Mouse (Mus musculus) intestine, postnatal 0 days (tissue): ENCODE results near the gene Grm2. TPM values are rescaled to one million over a fixed set of nuclear protein-coding genes. Genes with fewer than 3 reads are reported as not detected.

Experiments
- ATAC-seq: fragments of 200-750 bp; cut with Nextera tagmentation; 2 replicates; pipeline ENCODE4 v1.8.0; 2017; ENCODE audit warnings: mild to moderate bottlenecking, moderate TSS enrichment, moderate library complexity
- H3K27ac ChIP-seq: fragments of 300-500 bp; sonication (generic); 2 replicates; pipeline ENCODE4 v1.5.1; 2014; ENCODE audit warnings: mild to moderate bottlenecking, low read depth, low read length, moderate library complexity
- H3K27me3 ChIP-seq: fragments of 300-500 bp; sonication (generic); replicated peaks from 2 replicates; pipeline ENCODE4 v1.6.1; 2014; ENCODE audit warnings: low read length, mixed read lengths; ENCODE audit not compliant: control insufficient read depth, insufficient read depth
- H3K36me3 ChIP-seq: fragments of 300-500 bp; sonication (generic); 2 replicates; pipeline ENCODE4 v1.6.1; 2014; ENCODE audit warnings: mild to moderate bottlenecking, moderate library complexity; ENCODE audit not compliant: control insufficient read depth, insufficient read depth
- H3K4me1 ChIP-seq: fragments of 300-500 bp; sonication (generic); replicated peaks from 2 replicates; pipeline ENCODE4 v1.6.1; 2014; ENCODE audit warnings: antibody characterized with exemption, low read length, mixed read lengths; ENCODE audit not compliant: control insufficient read depth, insufficient read depth
- H3K4me2 ChIP-seq: fragments of 300-500 bp; sonication (generic); replicated peaks from 2 replicates; pipeline ENCODE4 v1.6.1; 2014; ENCODE audit warnings: low read depth, mild to moderate bottlenecking, moderate library complexity
- H3K4me3 ChIP-seq: fragments of 300-500 bp; sonication (generic); 2 replicates; pipeline ENCODE4 v1.5.1; 2014; ENCODE audit warnings: low read depth, low read length
- H3K9ac ChIP-seq: fragments of 300-500 bp; sonication (generic); 2 replicates; pipeline ENCODE4 v1.6.1; 2014; ENCODE audit warnings: mild to moderate bottlenecking, low read depth, low read length
- H3K9me3 ChIP-seq: fragments of 300-500 bp; sonication (generic); 2 replicates; pipeline ENCODE4 v1.6.1; 2016; ENCODE audit warnings: mixed run types; ENCODE audit not compliant: control insufficient read depth
- CTCF ChIP-seq: sonication (generic); IDR thresholded peaks from 2 replicates; pipeline ENCODE4 v1.5.1; 2016; ENCODE audit warnings: low read depth, mild to moderate bottlenecking, control low read depth, antibody characterized with exemption, moderate library complexity
- WGBS: fragments of 180-500 bp; shearing (Covaris S2); extraction: QIAGEN DNeasy Blood & Tissue Kit; methylation state at CpG from one replicate; pipeline ENCODE4 v1.1.7; 2014; 5-methylcytosine and 5-hydroxymethylcytosine counted together
- polyA plus RNA-seq: library from polyadenylated mRNA; unstranded; fragments of >200 nt; fragmentation: Nextera tagmentation; extraction: Ambion mirVana; gene quantifications from 2 replicates; pipeline ENCODE4 v1.2.1, GENCODE M21; 2015

Gene Grm2
- polyA plus RNA-seq, 1 experiment from 2014 or later: not detected

DNA sequence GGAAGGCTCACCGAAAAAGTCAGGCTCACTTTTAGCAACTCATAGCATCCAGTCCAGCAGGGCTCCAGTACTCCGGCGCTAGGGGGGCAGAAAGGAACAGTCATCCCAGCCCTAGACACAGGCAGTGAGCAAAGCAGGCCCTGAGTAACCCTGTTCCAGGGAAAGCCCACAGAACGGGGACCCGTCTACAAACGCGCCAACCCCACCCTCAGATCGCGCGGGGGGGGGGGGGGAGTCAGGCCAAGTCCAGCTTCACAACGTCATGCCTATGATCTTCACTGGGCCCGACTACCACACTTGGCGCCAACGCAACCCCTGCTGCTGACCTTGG, 29.0 kb upstream of the Grm2 start:
- H3K9ac ChIP-seq: peak overlapping the region; percentile 76
- ATAC-seq: no peak
- WGBS: 4% methylated on average over 13 of the region's 14 CpGs
- H3K36me3 ChIP-seq: peaks cover 18% of the 10 kb centered on the region
- H3K4me3 ChIP-seq: peak overlapping the region; percentile 78
- H3K9me3 ChIP-seq: no peaks in the 10 kb centered on the region
- H3K27me3 ChIP-seq: no peaks in the 10 kb centered on the region
- H3K4me2 ChIP-seq: peak overlapping the region; percentile 96
- H3K4me1 ChIP-seq: peaks cover 4% of the 10 kb centered on the region; the same call in 1 of the 2 replicates
- no peak for TF ChIP-seq CTCF
- peak overlapping the region; percentile 74 for H3K27ac ChIP-seq

DNA sequence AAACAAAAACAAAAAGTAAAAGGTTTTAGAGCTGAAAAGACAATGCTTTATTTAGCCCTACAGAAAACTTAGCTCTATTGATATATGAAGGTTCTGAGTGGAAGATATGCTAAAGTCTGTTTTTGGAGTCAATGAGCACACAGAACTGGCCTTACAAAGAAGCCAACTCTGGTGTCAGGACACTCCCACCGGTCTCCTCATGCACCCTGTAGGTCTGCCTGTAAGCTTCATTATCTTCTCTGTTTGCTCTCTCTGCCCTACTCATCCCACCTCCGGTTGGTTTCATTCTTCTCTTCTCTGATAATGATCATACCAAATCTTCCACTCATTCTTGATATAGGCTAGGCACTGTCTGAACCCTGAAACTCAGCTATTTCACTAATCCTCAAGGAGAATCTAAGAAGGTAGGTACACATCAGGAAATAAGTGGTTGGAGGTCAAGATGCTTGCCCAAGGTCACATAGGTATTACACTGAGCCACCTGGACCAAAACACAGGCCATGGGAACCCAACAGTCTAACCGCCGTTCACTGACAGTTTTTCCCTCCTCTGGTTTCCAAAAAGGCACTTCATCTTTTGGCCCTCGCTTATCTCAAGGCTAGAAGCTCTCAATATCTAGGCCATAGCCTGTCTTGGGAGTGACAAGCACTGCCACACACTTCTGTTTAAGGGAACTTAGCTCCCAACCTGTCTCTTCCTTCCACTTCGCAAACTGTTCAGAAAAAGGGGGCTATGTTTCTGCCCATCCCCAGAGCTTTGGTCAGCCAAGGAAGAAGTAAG, 28.4 kb upstream of the Grm2 start:
- Histone ChIP-seq H3K4me3 (peak overlapping the region; percentile 78), H3K4me1 (peaks cover 4% of the 10 kb centered on the region; the same call in 1 of the 2 replicates), H3K9ac (no peak overlapping the region; the same call in 1 of the 2 replicates), H3K9me3 (no peaks in the 10 kb centered on the region), H3K36me3 (peaks cover 24% of the 10 kb centered on the region), H3K27ac (no peak overlapping the region), H3K4me2 (peak overlapping the region; percentile 96), H3K27me3 (no peaks in the 10 kb centered on the region)
- no peak for ATAC-seq
- TF ChIP-seq CTCF: no peak
- WGBS: 67% methylated on average over 6 of the region's 6 CpGs

DNA sequence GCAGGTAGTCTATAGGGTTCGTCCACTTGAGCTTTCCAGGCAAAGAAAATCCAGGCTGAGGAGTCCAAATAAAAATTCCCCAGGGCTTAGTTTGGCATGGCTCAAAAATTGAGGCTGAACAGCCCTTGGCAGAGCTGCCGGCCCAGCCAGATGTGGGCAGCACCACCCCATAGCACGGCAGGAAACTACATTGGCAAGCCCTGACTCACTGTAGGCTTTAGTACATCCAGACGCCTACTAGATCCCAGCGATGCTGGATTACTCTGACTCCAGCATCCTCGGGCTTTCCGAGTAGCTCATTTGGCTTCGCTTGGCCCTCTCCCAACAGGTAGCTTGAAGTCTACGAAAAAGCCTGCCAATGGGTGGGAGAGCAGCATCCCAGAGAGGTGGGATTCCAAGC, 25.1 kb upstream of the Grm2 start:
- TF ChIP-seq CTCF: no peak
- no peak overlapping the region for H3K4me2 ChIP-seq
- WGBS: 90% methylated on average over 9 of the region's 9 CpGs
- no peaks in the 10 kb centered on the region for H3K27me3 ChIP-seq
- H3K27ac ChIP-seq: no peak overlapping the region
- H3K9me3 ChIP-seq: no peaks in the 10 kb centered on the region
- no peak overlapping the region for H3K4me3 ChIP-seq
- H3K9ac ChIP-seq: no peak overlapping the region
- H3K4me1 ChIP-seq: no peaks in the 10 kb centered on the region
- no peak for ATAC-seq
- peaks cover 35% of the 10 kb centered on the region for H3K36me3 ChIP-seq

DNA sequence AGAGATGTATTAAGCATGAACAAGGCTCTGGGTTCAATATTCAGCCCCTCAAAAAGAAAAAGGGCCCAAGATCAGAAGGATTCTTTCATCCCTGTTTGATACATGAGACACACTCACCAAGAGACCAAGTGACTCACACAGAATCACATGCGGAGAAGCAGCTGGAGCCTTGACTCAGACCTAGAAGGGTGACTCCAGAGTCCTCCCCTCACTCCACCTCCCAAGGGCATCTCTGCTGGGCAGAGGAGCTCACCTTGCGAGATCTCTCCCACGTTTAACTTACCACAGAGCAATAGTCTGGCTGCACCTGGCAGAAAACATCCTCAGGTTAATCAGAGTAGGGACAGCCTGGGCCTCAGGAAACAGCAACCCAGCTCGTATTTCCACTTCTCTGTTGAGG, 22.4 kb upstream of the Grm2 start:
- TF ChIP-seq CTCF: no peak
- Histone ChIP-seq H3K9me3 (no peaks in the 10 kb centered on the region), H3K4me2 (no peak overlapping the region), H3K9ac (no peak overlapping the region), H3K27ac (no peak overlapping the region), H3K4me3 (no peak overlapping the region), H3K27me3 (no peaks in the 10 kb centered on the region), H3K36me3 (peaks cover 39% of the 10 kb centered on the region), H3K4me1 (no peaks in the 10 kb centered on the region)
- WGBS: 68% methylated on average over 4 of the region's 4 CpGs
- no peak for ATAC-seq

DNA sequence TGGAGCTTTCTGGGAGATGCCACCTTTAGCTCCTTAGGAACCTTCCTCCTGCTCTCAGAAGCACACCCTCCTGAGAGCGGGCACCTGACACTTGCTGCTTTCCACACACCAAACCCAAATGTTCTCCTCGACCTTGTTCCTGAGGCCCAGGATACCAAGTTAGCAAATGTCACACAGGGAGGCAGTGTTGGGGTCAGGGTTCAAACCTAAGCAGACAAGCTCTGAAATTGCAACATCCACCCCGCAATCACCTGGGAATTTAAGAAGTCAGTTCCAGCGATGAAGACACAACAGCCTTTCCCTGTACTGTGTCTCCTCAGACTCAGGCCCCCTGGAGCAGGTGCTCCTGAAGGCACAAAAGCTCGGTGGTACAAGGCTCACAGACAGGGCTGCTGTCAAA, 21.8 kb upstream of the Grm2 start:
- TF ChIP-seq CTCF: no peak

DNA sequence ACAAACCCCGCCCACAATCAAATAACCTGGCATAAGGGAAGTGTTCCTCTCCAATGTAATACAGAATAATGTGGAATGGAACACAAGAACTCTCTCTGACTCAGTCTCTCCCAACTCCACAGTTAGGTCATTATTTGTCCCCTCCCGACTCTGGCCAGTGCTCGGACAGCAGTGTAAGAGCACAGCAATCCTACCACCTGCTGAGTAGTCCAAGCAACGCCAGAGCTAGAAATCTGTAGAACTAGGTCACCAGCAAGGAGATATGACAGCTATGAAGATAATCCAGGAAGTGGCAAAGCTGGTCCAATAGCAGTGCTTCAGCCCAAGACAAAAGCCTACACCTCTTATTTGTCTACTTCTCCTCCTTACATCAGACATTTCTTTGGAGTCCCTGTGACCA, 20.7 kb upstream of the Grm2 start:
- no peak for ATAC-seq
- no peak overlapping the region for H3K4me3 ChIP-seq

More for the DNA sequence above, 21.8 kb upstream of the Grm2 start:
- no peaks in the 10 kb centered on the region for H3K4me1 ChIP-seq
- no peak for ATAC-seq
- H3K27me3 ChIP-seq: no peaks in the 10 kb centered on the region
- no peaks in the 10 kb centered on the region for H3K9me3 ChIP-seq
- WGBS: 72% methylated on average over 5 of the region's 5 CpGs
- no peak overlapping the region for H3K9ac ChIP-seq
- H3K4me3 ChIP-seq: no peak overlapping the region
- H3K36me3 ChIP-seq: peaks cover 45% of the 10 kb centered on the region
- no peak overlapping the region for H3K4me2 ChIP-seq
- no peak overlapping the region for H3K27ac ChIP-seq

More for the DNA sequence above, 20.7 kb upstream of the Grm2 start:
- Histone ChIP-seq H3K9ac (no peak overlapping the region), H3K27me3 (no peaks in the 10 kb centered on the region), H3K4me1 (no peaks in the 10 kb centered on the region), H3K4me2 (no peak overlapping the region), H3K27ac (no peak overlapping the region), H3K36me3 (peaks cover 50% of the 10 kb centered on the region), H3K9me3 (no peaks in the 10 kb centered on the region)
- WGBS: 78% methylated on average over 4 of the region's 4 CpGs
- TF ChIP-seq CTCF: no peak
